Mouse (Mus musculus) limb, embryonic 13.5 days (tissue): Measurements from ENCODE around the gene Pcsk4. TPM values are rescaled to one million over a fixed set of nuclear protein-coding genes. Genes with fewer than 3 reads are reported as not detected.

Source experiments
- ATAC-seq: fragments of 200-750 bp; cut with Nextera tagmentation; 2 replicates; pipeline ENCODE4 v1.8.0; 2017; ENCODE audit warnings: low read depth, moderate number of reproducible peaks, moderate TSS enrichment; ENCODE audit not compliant: low FRiP score
- H3K27ac ChIP-seq: fragments of 300-500 bp; sonication (generic); 2 replicates; pipeline ENCODE4 v1.5.1; 2015; ENCODE audit warnings: inconsistent platforms, mild to moderate bottlenecking, moderate library complexity
- H3K27me3 ChIP-seq: fragments of 300-500 bp; sonication (generic); 2 replicates; pipeline ENCODE4 v1.6.1; 2015; ENCODE audit warnings: mild to moderate bottlenecking, inconsistent platforms
- H3K36me3 ChIP-seq: fragments of 300-500 bp; sonication (generic); 2 replicates; pipeline ENCODE4 v1.6.1; 2015; ENCODE audit warnings: inconsistent platforms, mild to moderate bottlenecking, moderate library complexity
- H3K4me1 ChIP-seq: fragments of 300-500 bp; sonication (generic); 2 replicates; pipeline ENCODE4 v1.6.1; 2015; ENCODE audit warnings: inconsistent platforms
- H3K4me2 ChIP-seq: fragments of 300-500 bp; sonication (generic); replicated peaks from 2 replicates; pipeline ENCODE4 v1.6.1; 2015; ENCODE audit warnings: inconsistent platforms, mild to moderate bottlenecking, moderate library complexity
- H3K4me3 ChIP-seq: fragments of 300-500 bp; sonication (generic); 2 replicates; pipeline ENCODE4 v1.5.1; 2015; ENCODE audit warnings: moderate library complexity, mild to moderate bottlenecking, inconsistent platforms
- H3K9ac ChIP-seq: fragments of 300-500 bp; sonication (generic); 2 replicates; pipeline ENCODE4 v1.6.1; 2015; ENCODE audit warnings: mild to moderate bottlenecking, inconsistent platforms
- H3K9me3 ChIP-seq: fragments of 300-500 bp; sonication (generic); 2 replicates; pipeline ENCODE4 v1.6.1; 2016; ENCODE audit warnings: inconsistent platforms
- WGBS: fragments of 180-500 bp; shearing (Covaris S2); methylation state at CpG from one replicate; pipeline ENCODE4 v1.1.7; 2015; 5-methylcytosine and 5-hydroxymethylcytosine counted together
- polyA plus RNA-seq: library from polyadenylated mRNA; unstranded; fragments of >200 nt; fragmentation: Nextera tagmentation; extraction: Ambion mirVana; gene quantifications from 2 replicates; pipeline ENCODE4 v1.2.1, GENCODE M21; 2015

Pcsk4 gene
- polyA plus RNA-seq, 1 experiment from 2014 or later: 4.8 TPM

- H3K4me2 ChIP-seq: no peak overlapping the region
- H3K9ac ChIP-seq: no peak overlapping the region
These were observed 2.6 kb upstream of the Pcsk4 start for GRCm38 (mm10) chr10:80331636-80332524.

GRCm38 (mm10) chr10:80330888-80331287 is 1.6 kb upstream of the Pcsk4 start:
- WGBS: 67% methylated on average over 2 of the region's 2 CpGs
- Histone ChIP-seq H3K4me1 (peaks cover 15% of the 10 kb centered on the region), H3K4me2 (peak overlapping the region; percentile 91), H3K36me3 (no peaks in the 10 kb centered on the region), H3K9ac (no peak overlapping the region; the same call in 1 of the 2 replicates), H3K9me3 (no peaks in the 10 kb centered on the region), H3K27ac (no peak overlapping the region), H3K27me3 (peaks cover 43% of the 10 kb centered on the region), H3K4me3 (0 out of 2 replicates have a peak overlapping the region, but pooled peaks have one; percentile 52)
- no peak for ATAC-seq

More at GRCm38 (mm10) chr10:80331636-80332524, 2.6 kb upstream of the Pcsk4 start:
- peaks cover 40% of the 10 kb centered on the region for H3K27me3 ChIP-seq
- WGBS: 55% methylated on average over 10 of the region's 10 CpGs
- no peak overlapping the region for H3K4me3 ChIP-seq
- no peak for ATAC-seq
- H3K27ac ChIP-seq: no peak overlapping the region
- peaks cover 15% of the 10 kb centered on the region for H3K4me1 ChIP-seq
- H3K9me3 ChIP-seq: no peaks in the 10 kb centered on the region
- H3K36me3 ChIP-seq: no peaks in the 10 kb centered on the region

- no peaks in the 10 kb centered on the region for H3K36me3 ChIP-seq
- H3K4me2 ChIP-seq: peak overlapping the region; percentile 91
- H3K27ac ChIP-seq: no peak overlapping the region
- H3K9me3 ChIP-seq: no peaks in the 10 kb centered on the region
- under 1% methylated on average over 40 of the region's 41 CpGs for WGBS
- peaks cover 43% of the 10 kb centered on the region for H3K27me3 ChIP-seq
- no peak for ATAC-seq
- peaks cover 15% of the 10 kb centered on the region for H3K4me1 ChIP-seq
- H3K9ac ChIP-seq: peak overlapping the region; percentile 66
- H3K4me3 ChIP-seq: peak overlapping the region; percentile 52
These were observed 786 bp upstream of the Pcsk4 start for GRCm38 (mm10) chr10:80330084-80330483.

GRCm38 (mm10) chr10:80325045-80325444 is 4.3 kb downstream of the Pcsk4 start:
- Histone ChIP-seq H3K9me3 (no peaks in the 10 kb centered on the region), H3K4me1 (peaks cover 30% of the 10 kb centered on the region), H3K4me2 (no peak overlapping the region), H3K9ac (no peak overlapping the region), H3K27ac (no peak overlapping the region), H3K36me3 (no peaks in the 10 kb centered on the region), H3K4me3 (no peak overlapping the region), H3K27me3 (peaks cover 11% of the 10 kb centered on the region)
- WGBS: 82% methylated on average over 21 of the region's 21 CpGs
- ATAC-seq: no peak

- Histone ChIP-seq H3K36me3 (no peaks in the 10 kb centered on the region), H3K27ac (no peak overlapping the region), H3K9ac (no peak overlapping the region), H3K9me3 (no peaks in the 10 kb centered on the region), H3K27me3 (peaks cover 11% of the 10 kb centered on the region), H3K4me1 (peaks cover 34% of the 10 kb centered on the region), H3K4me3 (no peak overlapping the region; the same call in 1 of the 2 replicates), H3K4me2 (peak overlapping the region; percentile 97)
- WGBS: 79% methylated on average over 17 of the region's 17 CpGs
- no peak for ATAC-seq
These were observed 4.9 kb downstream of the Pcsk4 start for GRCm38 (mm10) chr10:80324120-80325037.

GRCm38 (mm10) chr10:80323261-80324119 is 5.8 kb downstream of the Pcsk4 start:
- Histone ChIP-seq H3K4me2 (peak overlapping the region; percentile 97), H3K9ac (peak overlapping the region; percentile 71), H3K27ac (no peak overlapping the region), H3K27me3 (peaks cover 11% of the 10 kb centered on the region), H3K4me3 (peak overlapping the region; percentile 65), H3K4me1 (peaks cover 39% of the 10 kb centered on the region), H3K36me3 (peaks cover 7% of the 10 kb centered on the region), H3K9me3 (no peaks in the 10 kb centered on the region)
- under 1% methylated on average over 46 of the region's 46 CpGs for WGBS
- ATAC-seq: peak; percentile 41; the same call in 1 of the 2 replicates

- Histone ChIP-seq H3K4me3 (peak overlapping the region; percentile 65), H3K27me3 (peaks cover 11% of the 10 kb centered on the region), H3K4me2 (peak overlapping the region; percentile 97), H3K4me1 (peaks cover 39% of the 10 kb centered on the region), H3K36me3 (peaks cover 13% of the 10 kb centered on the region), H3K9me3 (no peaks in the 10 kb centered on the region), H3K9ac (peak overlapping the region; percentile 71), H3K27ac (no peak overlapping the region; the same call in 1 of the 2 replicates)
- no peak for ATAC-seq
- WGBS: 3% methylated on average over 28 of the region's 28 CpGs
These were observed 6.5 kb downstream of the Pcsk4 start for GRCm38 (mm10) chr10:80322811-80323211.

- ATAC-seq: no peak
- peaks cover 39% of the 10 kb centered on the region for H3K4me1 ChIP-seq
- no peaks in the 10 kb centered on the region for H3K9me3 ChIP-seq
- no peak overlapping the region for H3K27ac ChIP-seq
- peaks cover 19% of the 10 kb centered on the region for H3K36me3 ChIP-seq
- peak overlapping the region; percentile 65 for H3K4me3 ChIP-seq
- H3K27me3 ChIP-seq: peaks cover 14% of the 10 kb centered on the region
- 95% methylated on average over 21 of the region's 21 CpGs for WGBS
- peak overlapping the region; percentile 71 for H3K9ac ChIP-seq
- peak overlapping the region; percentile 97 for H3K4me2 ChIP-seq
These were observed 7.4 kb downstream of the Pcsk4 start for GRCm38 (mm10) chr10:80321670-80322581.

GRCm38 (mm10) chr10:80321014-80321669 is 8.2 kb downstream of the Pcsk4 start:
- no peaks in the 10 kb centered on the region for H3K9me3 ChIP-seq
- H3K36me3 ChIP-seq: peaks cover 19% of the 10 kb centered on the region
- H3K4me2 ChIP-seq: peak overlapping the region; percentile 19; the same call in 1 of the 2 replicates
- ATAC-seq: no peak
- H3K9ac ChIP-seq: no peak overlapping the region
- H3K4me3 ChIP-seq: peak overlapping the region; percentile 86; the same call in 1 of the 2 replicates
- H3K27ac ChIP-seq: no peak overlapping the region
- peaks cover 18% of the 10 kb centered on the region for H3K27me3 ChIP-seq
- H3K4me1 ChIP-seq: peaks cover 39% of the 10 kb centered on the region
- 75% methylated on average over 6 of the region's 6 CpGs for WGBS

- under 1% methylated on average over 34 of the region's 34 CpGs for WGBS
- Histone ChIP-seq H3K36me3 (peaks cover 19% of the 10 kb centered on the region), H3K4me1 (peaks cover 39% of the 10 kb centered on the region), H3K4me2 (peak within 1 kb of the TSS; percentile 93), H3K27ac (peak within 1 kb of the TSS; percentile 55), H3K4me3 (peak within 1 kb of the TSS; percentile 86), H3K9me3 (no peaks in the 10 kb centered on the region), H3K27me3 (peaks cover 26% of the 10 kb centered on the region), H3K9ac (peak within 1 kb of the TSS; percentile 82)
- ATAC-seq: peak; percentile 57; the same call in 1 of the 2 replicates
These were observed 8.9 kb downstream of the Pcsk4 start, which contains the start of gene 2310011J03Rik for GRCm38 (mm10) chr10:80320340-80320760. Gene 2310011J03Rik (minus strand): TSS chr10:80320537.
